8 mouse cellular contexts compared by ENCODE assay signal in the genomic region with DNA sequence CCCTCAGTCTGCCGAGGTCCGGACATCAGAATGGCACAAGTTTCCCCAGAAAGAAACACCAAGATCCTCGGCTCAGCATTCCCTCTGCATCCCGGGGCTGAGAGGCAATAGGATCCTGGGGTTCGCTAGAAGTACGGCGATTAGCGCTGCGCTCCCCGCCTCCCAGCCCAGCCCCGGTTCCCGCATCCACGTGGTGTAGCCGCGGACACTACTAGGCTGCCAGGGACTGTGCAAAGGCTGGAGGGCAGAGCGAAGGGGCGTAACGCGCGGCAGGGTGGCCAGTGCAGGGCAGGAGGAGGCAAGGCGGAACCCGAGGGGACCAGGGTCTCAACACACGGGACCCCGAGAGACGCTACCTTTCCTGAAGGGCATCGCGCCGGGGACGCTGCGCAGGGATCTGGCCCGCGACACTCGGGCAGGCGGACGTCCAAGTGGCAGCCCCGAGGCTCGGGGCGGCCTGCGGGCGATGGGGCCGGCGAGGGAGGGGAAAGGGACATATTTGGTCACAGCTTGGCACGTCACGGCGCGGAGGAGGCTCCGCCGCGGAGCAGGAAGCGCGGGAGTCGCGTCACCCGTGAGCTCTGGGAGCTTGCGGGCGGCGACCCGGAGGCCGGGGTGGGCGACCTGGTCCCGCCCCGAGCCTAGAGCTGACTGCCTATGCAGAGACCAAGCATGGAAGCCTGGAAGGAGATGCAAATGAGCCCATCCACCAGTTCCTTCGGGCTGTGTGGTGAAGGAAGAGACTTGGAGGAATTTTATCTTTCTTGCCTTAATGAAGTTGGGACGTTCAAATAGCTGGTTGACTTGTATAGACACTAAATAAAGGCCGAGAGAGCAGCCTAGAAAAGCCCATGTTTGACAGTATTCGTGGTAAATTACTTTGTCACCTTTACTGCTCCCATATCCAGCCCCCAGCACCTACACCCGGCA. TPM values are rescaled to one million over a fixed set of nuclear protein-coding genes. Genes with fewer than 3 reads are reported as not detected.
DNase-seq lines count a peak whose midpoint lies in the region; ATAC-seq and TF ChIP-seq lines count a peak whose summit lies in the region.

Pfkfb3 (minus strand) TSS at position 607 of the 930 bp plus-strand sequence.

- H3K9me3 ChIP-seq in forebrain, embryonic 12.5 days: no peaks in the 10 kb centered on the region
- no peaks in the 10 kb centered on the region for H3K9me3 ChIP-seq in heart, postnatal 0 days (replicated peaks; ENCODE audit: control insufficient read depth, low read length)
- no peaks in the 10 kb centered on the region for H3K9me3 ChIP-seq in liver, embryonic 14.5 days (ENCODE audit: control insufficient read depth, low read length)
- no peaks in the 10 kb centered on the region for H3K9me3 ChIP-seq in stomach, embryonic 15.5 days

- ATAC-seq in forebrain, embryonic 12.5 days (ENCODE audit: low FRiP score): peak; percentile 84
- ATAC-seq in heart, postnatal 0 days (ENCODE audit: insufficient read depth, low read depth): peak; percentile 90
- peak; percentile 71 for ATAC-seq in liver, embryonic 14.5 days (ENCODE audit: insufficient read depth)
- ATAC-seq in stomach, embryonic 15.5 days (ENCODE audit: insufficient read depth, low FRiP score, low read depth): peak; percentile 67

- H3K79me3 ChIP-seq in C2C12 (ENCODE audit: low read depth): no peaks in the 10 kb centered on the region

- no peaks in the 10 kb centered on the region for H3K36me3 ChIP-seq in C2C12 (ENCODE audit: control insufficient read depth, insufficient read depth)
- H3K36me3 ChIP-seq in forebrain, embryonic 12.5 days (replicated peaks): no peaks in the 10 kb centered on the region
- H3K36me3 ChIP-seq in heart, postnatal 0 days (replicated peaks; ENCODE audit: control insufficient read depth, insufficient read depth, low read length): no peaks in the 10 kb centered on the region
- no peaks in the 10 kb centered on the region for H3K36me3 ChIP-seq in liver, embryonic 14.5 days (replicated peaks; ENCODE audit: control insufficient read depth, insufficient read depth, low read depth)
- H3K36me3 ChIP-seq in stomach, embryonic 15.5 days: no peaks in the 10 kb centered on the region

- DNase-seq in brain, embryonic 14.5 days (ENCODE audit: low read depth): peak; percentile 64
- DNase-seq in heart, postnatal 0 days (ENCODE audit: low spot score): peak; percentile 71
- peak; percentile 72 to 86 for DNase-seq in kidney, postnatal 36 days
- no peak for DNase-seq in liver, embryonic 14.5 days (ENCODE audit: low read depth in 3 of 3, low spot score in 3 of 3)
- DNase-seq in natural killer cell, adult 2 months (ENCODE audit: low spot score in 2 of 2): peak; percentile 80

- WGBS in forebrain, embryonic 12.5 days: 1% methylated on average over 65 of the region's 67 CpGs
- WGBS in heart, postnatal 0 days: 2% methylated on average over 67 of the region's 67 CpGs
- 1% methylated on average over 61 of the region's 67 CpGs for WGBS in liver, embryonic 14.5 days (ENCODE audit: insufficient replicate concordance)
- WGBS in stomach, embryonic 15.5 days: 2% methylated on average over 65 of the region's 67 CpGs

- peak within 1 kb of the TSS; percentile 56 for H3K9ac ChIP-seq in forebrain, embryonic 12.5 days
- peak within 1 kb of the TSS; percentile 60 for H3K9ac ChIP-seq in heart, postnatal 0 days (replicated peaks; ENCODE audit: low read depth, low read length)
- H3K9ac ChIP-seq in liver, embryonic 14.5 days (replicated peaks): peak within 1 kb of the TSS; percentile 0; the same call in 1 of the 2 replicates
- H3K9ac ChIP-seq in stomach, embryonic 15.5 days: peak within 1 kb of the TSS; percentile 51

- H3K27ac ChIP-seq in forebrain, embryonic 12.5 days: no peak within 1 kb of the TSS
- peak within 1 kb of the TSS; percentile 63 for H3K27ac ChIP-seq in heart, postnatal 0 days (ENCODE audit: low read depth)
- no peak within 1 kb of the TSS for H3K27ac ChIP-seq in liver, embryonic 14.5 days
- H3K27ac ChIP-seq in stomach, embryonic 15.5 days: peak within 1 kb of the TSS; percentile 57; the same call in 1 of the 2 replicates

- peak within 1 kb of the TSS; percentile 85 for H3ac ChIP-seq in C2C12 (ENCODE audit: control insufficient read depth, insufficient read length, low read depth)

- TF ChIP-seq EP300 in heart, postnatal 0 days (IDR thresholded peaks at IDR 0.05; ENCODE audit: low read depth): no peak
- no peak for TF ChIP-seq EP300 in liver, embryonic 14.5 days (IDR thresholded peaks at IDR 0.05; ENCODE audit: low read depth)

- peak within 1 kb of the TSS; percentile 37 for H3K4me3 ChIP-seq in C2C12 (ENCODE audit: insufficient read depth, poor library complexity, severe bottlenecking)
- H3K4me3 ChIP-seq in forebrain, embryonic 12.5 days (replicated peaks): peak within 1 kb of the TSS; percentile 56
- peak within 1 kb of the TSS; percentile 67 for H3K4me3 ChIP-seq in heart, postnatal 0 days (ENCODE audit: low read depth, low read length)
- peak within 1 kb of the TSS; percentile 26 to 31 for H3K4me3 ChIP-seq in liver, embryonic 14.5 days (ENCODE audit: insufficient read depth in 1 of 2, low read depth in 2 of 2, low read length in 2 of 2)
- peak within 1 kb of the TSS; percentile 60 for H3K4me3 ChIP-seq in stomach, embryonic 15.5 days (replicated peaks)

- H3K79me2 ChIP-seq in C2C12 (ENCODE audit: control insufficient read depth, insufficient read depth): no peaks in the 10 kb centered on the region

- no peaks in the 10 kb centered on the region for H3K27me3 ChIP-seq in C2C12 (ENCODE audit: control insufficient read depth, insufficient read depth, insufficient read length)
- H3K27me3 ChIP-seq in forebrain, embryonic 12.5 days: peaks cover 49% of the 10 kb centered on the region
- H3K27me3 ChIP-seq in heart, postnatal 0 days (ENCODE audit: control insufficient read depth, insufficient read depth, low read length): no peaks in the 10 kb centered on the region
- peaks cover 14% of the 10 kb centered on the region for H3K27me3 ChIP-seq in liver, embryonic 14.5 days (ENCODE audit: control insufficient read depth, insufficient read depth, low read length)
- 0 out of 2 replicates have a peak, but pooled peaks cover 3% of the 10 kb centered on the region for H3K27me3 ChIP-seq in stomach, embryonic 15.5 days (replicated peaks)

- no peak for TF ChIP-seq CTCF in C2C12 (IDR thresholded peaks at IDR 0.05; ENCODE audit: control insufficient read depth, insufficient read depth, insufficient read length)
- no peak for TF ChIP-seq CTCF in brain, embryonic 14.5 days (IDR thresholded peaks at IDR 0.05; ENCODE audit: borderline replicate concordance, extremely low read depth, insufficient read depth, insufficient read length)
- no peak for TF ChIP-seq CTCF in heart, postnatal 0 days (IDR thresholded peaks at IDR 0.05; ENCODE audit: low read depth)
- TF ChIP-seq CTCF in liver, embryonic 14.5 days (IDR thresholded peaks at IDR 0.05; ENCODE audit: low read depth): no peak

- H3K4me2 ChIP-seq in forebrain, embryonic 12.5 days: peak within 1 kb of the TSS; percentile 96
- peak within 1 kb of the TSS; percentile 98 for H3K4me2 ChIP-seq in heart, postnatal 0 days (ENCODE audit: low read depth, low read length)
- H3K4me2 ChIP-seq in liver, embryonic 14.5 days (ENCODE audit: low read depth): peak within 1 kb of the TSS; percentile 48
- H3K4me2 ChIP-seq in stomach, embryonic 15.5 days: peak within 1 kb of the TSS; percentile 99

- TF ChIP-seq POLR2A in brain, embryonic 14.5 days (IDR thresholded peaks at IDR 0.05; ENCODE audit: borderline replicate concordance, extremely low read depth, insufficient read depth, insufficient read length, poor library complexity, severe bottlenecking): no peak

- H3K4me1 ChIP-seq in forebrain, embryonic 12.5 days: peaks cover 19% of the 10 kb centered on the region
- peaks cover 13% of the 10 kb centered on the region; the same call in 1 of the 2 replicates for H3K4me1 ChIP-seq in heart, postnatal 0 days (ENCODE audit: control insufficient read depth, insufficient read depth)
- H3K4me1 ChIP-seq in liver, embryonic 14.5 days (replicated peaks; ENCODE audit: control insufficient read depth in 2 of 2, insufficient read depth in 2 of 2, low read length in 1 of 2): peaks cover 0 to 4% of the 10 kb centered on the region in 2 experiments; a peak in 1 of 4 replicates
- peaks cover 19% of the 10 kb centered on the region; the same call in 1 of the 2 replicates for H3K4me1 ChIP-seq in stomach, embryonic 15.5 days

TF ChIP-seq in C2C12, 6 proteins besides CTCF, POLR2A, EP300 and RAD21:
- no peak for TF ChIP-seq MAX (IDR thresholded peaks at IDR 0.05)
- TF ChIP-seq FOSL1 (IDR thresholded peaks at IDR 0.05; ENCODE audit: insufficient read depth, low read length, poor library complexity, severe bottlenecking): no peak
- TF ChIP-seq CEBPB (IDR thresholded peaks at IDR 0.05; ENCODE audit: low read depth): no peak
- no peak for TF ChIP-seq MYOG (IDR thresholded peaks at IDR 0.05; ENCODE audit: control insufficient read depth, extremely low read depth, insufficient read length)
- TF ChIP-seq USF1 (IDR thresholded peaks at IDR 0.05; ENCODE audit: low read depth): no peak
- no peak for TF ChIP-seq MYOD1 (IDR thresholded peaks at IDR 0.05; ENCODE audit: control insufficient read depth, insufficient read length, low read depth)

RNA-seq across cellular contexts. Expression of gene Pfkfb3, which starts in this region (rescaled TPM):
- polyA plus RNA-seq in C2C12 (2012; fragmentation: generic; extraction: Trizol): 4.2 TPM
- polyA plus RNA-seq in brain, embryonic 14.5 days (2012; rRNA removed): 42.1 and 48.0 TPM in 2 replicates
- polyA plus RNA-seq in forebrain, embryonic 12.5 days (2016; fragmentation: Nextera tagmentation; extraction: Ambion mirVana): 19.6 and 20.8 TPM in 2 replicates
- 2.4 and 6.8 TPM in 2 replicates for total RNA-seq in heart, postnatal 0 days (2014; rRNA removed; ENCODE audit: low replicate concordance)
- 3.2 and 3.5 TPM in 2 replicates for polyA plus RNA-seq in heart, postnatal 0 days (2015; fragmentation: Nextera tagmentation; extraction: Ambion mirVana)
- polyA plus RNA-seq in liver, embryonic 14.5 days (2012; rRNA removed): 4.6 and 5.2 TPM in 2 replicates
- 2.6 and 3.5 TPM in 2 replicates for polyA plus RNA-seq in liver, embryonic 14.5 days (2014; fragmentation: Nextera tagmentation; extraction: Ambion mirVana)
- polyA plus RNA-seq in stomach, embryonic 15.5 days (2015; fragmentation: Nextera tagmentation; extraction: Ambion mirVana): 17.1 and 19.7 TPM in 2 replicates

Comparison
In these comparisons a context has a peak if more than half of its experiments do, and no peak if none do; other contexts are left out.
1. DNase-seq: peak in brain, embryonic 14.5 days (single experiment), heart, postnatal 0 days (single experiment), kidney, postnatal 36 days (2 of 2) and natural killer cell, adult 2 months (2 of 2); none in liver, embryonic 14.5 days (0 of 3).
2. H3K27ac ChIP-seq: peak in heart, postnatal 0 days (single experiment) and stomach, embryonic 15.5 days (single experiment); none in forebrain, embryonic 12.5 days (single experiment) and liver, embryonic 14.5 days (single experiment).
3. H3K4me2 ChIP-seq: peak in every context shown above with its lines; median percentile 99 in stomach, embryonic 15.5 days; 98 in heart, postnatal 0 days; 96 in forebrain, embryonic 12.5 days; 48 in liver, embryonic 14.5 days.
4. H3K9ac ChIP-seq: peak in every context shown above with its lines; median percentile 60 in heart, postnatal 0 days; 56 in forebrain, embryonic 12.5 days; 51 in stomach, embryonic 15.5 days; 0 in liver, embryonic 14.5 days.
5. Peak in every context shown above with its lines, with median percentiles within 50 percentile points of each other: H3K4me3 ChIP-seq and ATAC-seq.